Mouse (Mus musculus) bone marrow, adult 2 months (tissue): ENCODE results near the gene Zic1.

ENCODE experiments used
- CTCF ChIP-seq: fragments of 200-500 bp; IDR thresholded peaks from 2 replicates; pipeline ENCODE4 v1.5.1; 2011; ENCODE audit warnings: low read length, control low read depth; ENCODE audit not compliant: control insufficient read depth, insufficient read depth
- POLR2A ChIP-seq: fragments of 200-500 bp; IDR thresholded peaks from 2 replicates; pipeline ENCODE4 v1.6.1; 2011; ENCODE audit warnings: low read depth, mild to moderate bottlenecking, control low read depth, low read length, borderline replicate concordance; ENCODE audit not compliant: control insufficient read depth

GRCm38 (mm10) chr9:91366999-91367811, 1.6 kb upstream of the Zic1 start:
- no peak for TF ChIP-seq POLR2A
- TF ChIP-seq CTCF = no peak
